Mouse (Mus musculus) macrophage (primary cell): ENCODE measurements around the gene Cap2. TPM values are rescaled to one million over a fixed set of nuclear protein-coding genes. Genes with fewer than 3 reads are reported as not detected.

Experiments used
- H3K27ac ChIP-seq: fragments of 350-480 bp; formaldehyde crosslinking; 2 replicates; pipeline ENCODE4 v1.9.0; 2021
- H3K36me3 ChIP-seq: fragments of 350-480 bp; formaldehyde crosslinking; 2 replicates; pipeline ENCODE4 v1.9.0; 2021; ENCODE audit errors: inconsistent target
- H3K4me3 ChIP-seq: fragments of 350-480 bp; formaldehyde crosslinking; 2 replicates; pipeline ENCODE4 v1.9.0; 2021; ENCODE audit errors: inconsistent target
- H3K79me2 ChIP-seq: fragments of 350-480 bp; formaldehyde crosslinking; 2 replicates; pipeline ENCODE4 v1.9.0; 2021; ENCODE audit errors: inconsistent target
- WGBS: methylation state at CpG from one replicate; pipeline ENCODE4 v1.1.7; 2026; ENCODE audit warnings: inconsistent platforms; ENCODE audit not compliant: missing documents; 5-methylcytosine and 5-hydroxymethylcytosine counted together
- polyA plus RNA-seq: library from polyadenylated mRNA; stranded (reverse); fragments of 250-400 nt; gene quantifications from 3 replicates; pipeline ENCODE4 v1.2.4, GENCODE M21; 2018; ENCODE audit warnings: inconsistent platforms

The Cap2 gene
- polyA plus RNA-seq, 1 experiment from 2014 or later = 0.07 TPM

- WGBS = 32% methylated on average over 7 of the region's 7 CpGs
- Histone ChIP-seq H3K36me3 (no peaks in the 10 kb centered on the region), H3K27ac (no peak overlapping the region), H3K79me2 (no peaks in the 10 kb centered on the region), H3K4me3 (no peak overlapping the region)
Observed at GRCm38 (mm10) chr13:46651853-46652252, 150.2 kb downstream of the Cap2 start.

- Histone ChIP-seq H3K27ac (no peak overlapping the region), H3K36me3 (no peaks in the 10 kb centered on the region), H3K79me2 (no peaks in the 10 kb centered on the region), H3K4me3 (no peak overlapping the region)
- 94% methylated on average over 7 of the region's 7 CpGs for WGBS
Observed at GRCm38 (mm10) chr13:46652671-46653070, 151.0 kb downstream of the Cap2 start.

GRCm38 (mm10) chr13:46653671-46654070 lies 152.0 kb downstream of the Cap2 start:
- no peak overlapping the region for H3K27ac ChIP-seq
- no peaks in the 10 kb centered on the region for H3K36me3 ChIP-seq
- H3K4me3 ChIP-seq = no peak overlapping the region
- WGBS = 88% methylated on average over 4 of the region's 4 CpGs
- no peaks in the 10 kb centered on the region for H3K79me2 ChIP-seq

- Histone ChIP-seq H3K79me2 (no peaks in the 10 kb centered on the region), H3K27ac (no peak overlapping the region), H3K36me3 (no peaks in the 10 kb centered on the region), H3K4me3 (no peak overlapping the region)
- WGBS = 92% methylated on average over 5 of the region's 5 CpGs
Observed at GRCm38 (mm10) chr13:46654566-46654965, 152.9 kb downstream of the Cap2 start.

GRCm38 (mm10) chr13:46659211-46659610 lies 157.6 kb downstream of the Cap2 start:
- WGBS = 88% methylated on average over 5 of the region's 5 CpGs
- H3K36me3 ChIP-seq = no peaks in the 10 kb centered on the region
- H3K4me3 ChIP-seq = no peak overlapping the region
- H3K27ac ChIP-seq = no peak overlapping the region
- no peaks in the 10 kb centered on the region for H3K79me2 ChIP-seq

GRCm38 (mm10) chr13:46663461-46663964 lies 161.9 kb downstream of the Cap2 start:
- H3K79me2 ChIP-seq = no peaks in the 10 kb centered on the region
- H3K36me3 ChIP-seq = no peaks in the 10 kb centered on the region
- no peak overlapping the region for H3K27ac ChIP-seq
- H3K4me3 ChIP-seq = no peak overlapping the region
- 45% methylated on average over 4 of the region's 4 CpGs for WGBS

GRCm38 (mm10) chr13:46669048-46669619 lies 167.5 kb downstream of the Cap2 start, which contains the start of gene Fam8a1:
Fam8a1 (plus strand) TSS chr13:46669522.
- Histone ChIP-seq H3K4me3 (peak within 1 kb of the TSS; percentile 45), H3K36me3 (0 out of 2 replicates have a peak, but pooled peaks cover 14% of the 10 kb centered on the region), H3K79me2 (no peaks in the 10 kb centered on the region), H3K27ac (peak within 1 kb of the TSS; percentile 13; the same call in 1 of the 2 replicates)
- WGBS = 1% methylated on average over 46 of the region's 46 CpGs

- Histone ChIP-seq H3K27ac (no peak overlapping the region), H3K36me3 (0 out of 2 replicates have a peak, but pooled peaks cover 14% of the 10 kb centered on the region), H3K79me2 (no peaks in the 10 kb centered on the region), H3K4me3 (peak overlapping the region; percentile 28; the same call in 1 of the 2 replicates)
- 2% methylated on average over 58 of the region's 96 CpGs for WGBS
Observed at GRCm38 (mm10) chr13:46669620-46670271, 168.1 kb downstream of the Cap2 start.

- Histone ChIP-seq H3K36me3 (0 out of 2 replicates have a peak, but pooled peaks cover 14% of the 10 kb centered on the region), H3K79me2 (no peaks in the 10 kb centered on the region), H3K4me3 (peak overlapping the region; percentile 28; the same call in 1 of the 2 replicates), H3K27ac (no peak overlapping the region)
- WGBS = 64% methylated on average over 8 of the region's 9 CpGs
Observed at GRCm38 (mm10) chr13:46670514-46670913, 168.9 kb downstream of the Cap2 start.

- 63% methylated on average over 2 of the region's 2 CpGs for WGBS
- Histone ChIP-seq H3K36me3 (peaks cover 16% of the 10 kb centered on the region; the same call in 1 of the 2 replicates), H3K27ac (no peak overlapping the region), H3K4me3 (no peak overlapping the region), H3K79me2 (no peaks in the 10 kb centered on the region)
Observed at GRCm38 (mm10) chr13:46674601-46675000, 173.0 kb downstream of the Cap2 start.

- Histone ChIP-seq H3K27ac (no peak overlapping the region), H3K79me2 (no peaks in the 10 kb centered on the region), H3K4me3 (no peak overlapping the region), H3K36me3 (peaks cover 33% of the 10 kb centered on the region)
- 81% methylated on average over 4 of the region's 4 CpGs for WGBS
Observed at GRCm38 (mm10) chr13:46677721-46678120, 176.1 kb downstream of the Cap2 start.

GRCm38 (mm10) chr13:46682921-46683320 lies 181.3 kb downstream of the Cap2 start:
- H3K79me2 ChIP-seq = peaks cover 27% of the 10 kb centered on the region; the same call in 1 of the 2 replicates
- H3K36me3 ChIP-seq = peaks cover 53% of the 10 kb centered on the region
- H3K4me3 ChIP-seq = no peak overlapping the region
- no peak overlapping the region for H3K27ac ChIP-seq
- 98% methylated on average over 2 of the region's 2 CpGs for WGBS

GRCm38 (mm10) chr13:46683370-46683769 lies 181.7 kb downstream of the Cap2 start:
- Histone ChIP-seq H3K36me3 (peaks cover 58% of the 10 kb centered on the region), H3K4me3 (no peak overlapping the region), H3K27ac (no peak overlapping the region), H3K79me2 (peaks cover 27% of the 10 kb centered on the region; the same call in 1 of the 2 replicates)
- WGBS = 100% methylated on average over 1 of the region's 1 CpGs

GRCm38 (mm10) chr13:46690559-46691241 lies 189.1 kb downstream of the Cap2 start:
- Histone ChIP-seq H3K27ac (no peak overlapping the region), H3K79me2 (peaks cover 79% of the 10 kb centered on the region), H3K4me3 (no peak overlapping the region), H3K36me3 (peaks cover 68% of the 10 kb centered on the region)
- 77% methylated on average over 4 of the region's 4 CpGs for WGBS
